Mouse (Mus musculus) limb, embryonic 13.5 days (tissue): ENCODE measurements around the gene Sppl3. TPM values are rescaled to one million over a fixed set of nuclear protein-coding genes. Genes with fewer than 3 reads are reported as not detected.

Experiments
- ATAC-seq: fragments of 200-750 bp; cut with Nextera tagmentation; 2 replicates; pipeline ENCODE4 v1.8.0; 2017; ENCODE audit warnings: low read depth, moderate number of reproducible peaks, moderate TSS enrichment; ENCODE audit not compliant: low FRiP score
- H3K27ac ChIP-seq: fragments of 300-500 bp; sonication (generic); 2 replicates; pipeline ENCODE4 v1.5.1; 2015; ENCODE audit warnings: inconsistent platforms, mild to moderate bottlenecking, moderate library complexity
- H3K27me3 ChIP-seq: fragments of 300-500 bp; sonication (generic); 2 replicates; pipeline ENCODE4 v1.6.1; 2015; ENCODE audit warnings: mild to moderate bottlenecking, inconsistent platforms
- H3K36me3 ChIP-seq: fragments of 300-500 bp; sonication (generic); 2 replicates; pipeline ENCODE4 v1.6.1; 2015; ENCODE audit warnings: inconsistent platforms, mild to moderate bottlenecking, moderate library complexity
- H3K4me1 ChIP-seq: fragments of 300-500 bp; sonication (generic); 2 replicates; pipeline ENCODE4 v1.6.1; 2015; ENCODE audit warnings: inconsistent platforms
- H3K4me2 ChIP-seq: fragments of 300-500 bp; sonication (generic); replicated peaks from 2 replicates; pipeline ENCODE4 v1.6.1; 2015; ENCODE audit warnings: inconsistent platforms, mild to moderate bottlenecking, moderate library complexity
- H3K4me3 ChIP-seq: fragments of 300-500 bp; sonication (generic); 2 replicates; pipeline ENCODE4 v1.5.1; 2015; ENCODE audit warnings: moderate library complexity, mild to moderate bottlenecking, inconsistent platforms
- H3K9ac ChIP-seq: fragments of 300-500 bp; sonication (generic); 2 replicates; pipeline ENCODE4 v1.6.1; 2015; ENCODE audit warnings: mild to moderate bottlenecking, inconsistent platforms
- H3K9me3 ChIP-seq: fragments of 300-500 bp; sonication (generic); 2 replicates; pipeline ENCODE4 v1.6.1; 2016; ENCODE audit warnings: inconsistent platforms
- WGBS: fragments of 180-500 bp; shearing (Covaris S2); methylation state at CpG from one replicate; pipeline ENCODE4 v1.1.7; 2015; 5-methylcytosine and 5-hydroxymethylcytosine counted together
- polyA plus RNA-seq: library from polyadenylated mRNA; unstranded; fragments of >200 nt; fragmentation: Nextera tagmentation; extraction: Ambion mirVana; gene quantifications from 2 replicates; pipeline ENCODE4 v1.2.1, GENCODE M21; 2015

Sppl3 gene
- polyA plus RNA-seq, 1 experiment from 2014 or later: 16.2 TPM

DNA sequence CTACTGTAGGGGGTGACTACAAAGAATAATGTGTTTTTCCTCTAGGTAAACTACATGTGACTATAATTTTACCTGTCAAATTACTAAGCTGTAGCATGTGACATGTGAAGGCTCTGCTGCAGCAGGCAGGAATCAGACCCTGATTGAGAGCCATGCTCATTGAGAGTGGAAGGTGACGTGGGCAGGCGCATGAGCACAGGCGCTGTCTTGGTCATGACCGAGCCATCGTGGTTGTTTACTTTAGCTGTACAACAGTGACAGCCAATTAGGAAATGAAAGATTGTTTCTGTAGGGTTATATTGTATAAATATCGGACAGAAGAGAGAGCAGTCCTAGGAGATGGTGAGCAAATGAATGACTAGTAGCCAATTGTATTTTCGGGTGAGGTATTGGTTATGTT, 11.1 kb downstream of the Sppl3 start:
- Histone ChIP-seq H3K4me3 (no peak overlapping the region), H3K9ac (no peak overlapping the region), H3K36me3 (peaks cover 6% of the 10 kb centered on the region; the same call in 1 of the 2 replicates), H3K27me3 (no peaks in the 10 kb centered on the region), H3K27ac (no peak overlapping the region), H3K4me2 (no peak overlapping the region), H3K4me1 (peaks cover 14% of the 10 kb centered on the region), H3K9me3 (no peaks in the 10 kb centered on the region)
- WGBS: 97% methylated on average over 7 of the region's 7 CpGs
- ATAC-seq: no peak

DNA sequence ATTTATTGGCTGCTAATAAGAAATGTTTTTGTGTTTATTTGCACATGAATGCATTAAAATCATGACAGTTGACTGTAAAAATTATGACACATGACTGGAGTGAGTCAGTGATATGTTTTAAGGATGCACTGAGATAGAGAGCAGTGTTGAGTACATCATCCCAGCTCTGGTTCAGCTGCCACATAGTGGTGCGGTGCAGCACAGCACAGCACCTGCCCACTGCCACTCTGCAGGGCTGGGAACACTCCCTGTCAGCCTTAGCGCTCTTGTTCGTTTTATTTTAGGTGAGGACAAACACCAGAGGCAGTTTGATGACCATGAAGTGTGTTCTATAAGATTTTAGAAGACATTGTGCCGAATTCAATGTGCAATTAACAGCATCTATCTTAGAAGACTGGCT, 15.2 kb downstream of the Sppl3 start:
- Histone ChIP-seq H3K4me2 (no peak overlapping the region), H3K27ac (no peak overlapping the region), H3K4me3 (no peak overlapping the region), H3K9ac (no peak overlapping the region), H3K27me3 (no peaks in the 10 kb centered on the region), H3K9me3 (no peaks in the 10 kb centered on the region), H3K36me3 (peaks cover 9% of the 10 kb centered on the region; the same call in 1 of the 2 replicates), H3K4me1 (peaks cover 7% of the 10 kb centered on the region; the same call in 1 of the 2 replicates)
- 90% methylated on average over 4 of the region's 4 CpGs for WGBS
- no peak for ATAC-seq

DNA sequence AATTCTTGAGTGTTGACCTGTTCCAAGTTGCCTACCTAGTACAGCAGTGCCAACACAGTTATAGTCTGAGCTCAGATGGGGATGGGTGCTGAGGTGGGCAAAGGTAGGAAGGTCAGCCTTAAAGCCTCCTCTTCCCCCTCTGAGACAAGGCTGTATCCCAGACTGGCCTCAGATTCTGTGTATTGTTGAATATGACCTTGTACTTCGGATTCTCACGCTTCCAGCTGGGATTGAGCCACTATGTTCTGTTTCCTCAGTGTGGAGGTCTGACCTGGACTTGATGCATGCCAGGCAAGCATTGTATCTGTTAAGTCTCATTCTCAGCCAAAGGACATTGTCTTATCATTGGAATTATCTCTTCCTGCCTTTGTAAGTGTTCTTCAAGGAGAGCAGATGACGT, 16.2 kb downstream of the Sppl3 start:
- H3K27me3 ChIP-seq: no peaks in the 10 kb centered on the region
- H3K4me3 ChIP-seq: no peak overlapping the region
- 88% methylated on average over 3 of the region's 3 CpGs for WGBS
- no peak for ATAC-seq
- no peak overlapping the region for H3K9ac ChIP-seq
- H3K4me2 ChIP-seq: no peak overlapping the region
- H3K36me3 ChIP-seq: 0 out of 2 replicates have a peak, but pooled peaks cover 3% of the 10 kb centered on the region
- peaks cover 7% of the 10 kb centered on the region; the same call in 1 of the 2 replicates for H3K4me1 ChIP-seq
- H3K27ac ChIP-seq: no peak overlapping the region
- no peaks in the 10 kb centered on the region for H3K9me3 ChIP-seq

DNA sequence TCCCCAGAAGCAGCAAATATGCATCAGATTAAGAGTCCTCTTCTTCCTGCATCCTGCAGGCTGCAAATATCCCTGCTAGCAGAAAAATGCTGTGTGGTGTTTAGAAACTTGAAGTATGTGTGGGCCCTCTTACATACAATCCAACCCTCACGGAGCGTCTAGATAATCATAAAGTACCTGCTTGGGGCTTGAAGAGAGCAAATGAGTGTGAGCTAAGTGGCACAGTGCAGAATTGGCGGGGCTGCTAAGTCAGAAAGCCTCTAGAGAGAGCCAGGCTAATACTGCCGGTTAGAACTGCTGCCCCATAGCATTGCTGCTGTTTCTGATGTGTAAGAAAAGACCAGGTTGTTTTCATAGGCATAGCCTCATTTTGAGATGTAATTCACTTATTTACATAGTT, 18.0 kb downstream of the Sppl3 start:
- H3K9me3 ChIP-seq: no peaks in the 10 kb centered on the region
- WGBS: 89% methylated on average over 4 of the region's 4 CpGs
- 0 out of 2 replicates have a peak, but pooled peaks cover 3% of the 10 kb centered on the region for H3K36me3 ChIP-seq
- no peak overlapping the region for H3K27ac ChIP-seq
- H3K27me3 ChIP-seq: no peaks in the 10 kb centered on the region
- peaks cover 15% of the 10 kb centered on the region for H3K4me1 ChIP-seq
- H3K9ac ChIP-seq: no peak overlapping the region
- ATAC-seq: no peak
- H3K4me3 ChIP-seq: no peak overlapping the region
- no peak overlapping the region for H3K4me2 ChIP-seq

DNA sequence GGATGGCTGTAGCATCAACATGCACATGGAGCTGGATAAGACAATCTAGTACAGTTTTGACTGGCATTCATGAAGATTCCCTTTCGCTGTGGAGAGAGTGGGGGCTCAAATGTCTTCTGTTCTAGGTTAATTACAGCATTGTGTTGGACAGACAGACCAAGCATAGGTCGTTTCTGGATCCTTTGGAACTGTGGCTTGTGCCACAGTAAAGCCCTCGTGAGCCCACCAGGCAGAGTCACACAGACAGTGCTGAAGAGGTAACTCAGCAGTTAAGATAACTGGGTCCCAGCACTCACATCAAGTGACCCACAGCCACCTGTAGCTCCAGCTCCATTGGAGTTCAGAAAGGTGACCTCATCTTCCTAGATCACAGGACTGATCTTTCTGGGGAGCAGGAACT, 18.6 kb downstream of the Sppl3 start:
- Histone ChIP-seq H3K36me3 (0 out of 2 replicates have a peak, but pooled peaks cover 3% of the 10 kb centered on the region), H3K9ac (no peak overlapping the region), H3K4me2 (no peak overlapping the region), H3K9me3 (no peaks in the 10 kb centered on the region), H3K4me1 (peaks cover 13% of the 10 kb centered on the region), H3K4me3 (no peak overlapping the region), H3K27me3 (no peaks in the 10 kb centered on the region), H3K27ac (no peak overlapping the region)
- ATAC-seq: no peak
- 84% methylated on average over 3 of the region's 3 CpGs for WGBS

DNA sequence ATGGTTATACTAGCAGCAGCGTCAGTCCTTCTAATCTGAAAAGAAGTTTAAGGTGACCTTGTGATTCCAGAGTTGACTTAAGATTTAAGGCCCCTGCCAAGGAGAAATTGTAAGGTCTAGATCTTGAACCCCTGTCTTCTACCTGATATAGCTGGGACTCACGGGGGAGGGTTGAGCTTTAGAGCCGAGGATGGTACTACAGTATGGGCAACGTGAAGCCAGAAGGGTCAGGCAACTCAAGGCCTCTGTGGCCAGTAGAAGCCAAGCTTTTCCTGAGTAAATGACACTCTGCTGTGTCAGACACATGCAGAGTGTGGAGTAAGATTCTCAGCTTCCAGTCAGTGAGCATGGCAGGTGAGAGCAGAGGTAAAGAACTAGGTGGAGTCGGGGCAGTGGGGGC, 20.6 kb downstream of the Sppl3 start:
- no peak for ATAC-seq
- Histone ChIP-seq H3K9me3 (no peaks in the 10 kb centered on the region), H3K27me3 (no peaks in the 10 kb centered on the region), H3K9ac (no peak overlapping the region), H3K4me2 (no peak overlapping the region), H3K4me1 (peaks cover 7% of the 10 kb centered on the region; the same call in 1 of the 2 replicates), H3K36me3 (0 out of 2 replicates have a peak, but pooled peaks cover 3% of the 10 kb centered on the region), H3K4me3 (no peak overlapping the region), H3K27ac (no peak overlapping the region)
- 83% methylated on average over 5 of the region's 5 CpGs for whole genome bisulfite sequencing

DNA sequence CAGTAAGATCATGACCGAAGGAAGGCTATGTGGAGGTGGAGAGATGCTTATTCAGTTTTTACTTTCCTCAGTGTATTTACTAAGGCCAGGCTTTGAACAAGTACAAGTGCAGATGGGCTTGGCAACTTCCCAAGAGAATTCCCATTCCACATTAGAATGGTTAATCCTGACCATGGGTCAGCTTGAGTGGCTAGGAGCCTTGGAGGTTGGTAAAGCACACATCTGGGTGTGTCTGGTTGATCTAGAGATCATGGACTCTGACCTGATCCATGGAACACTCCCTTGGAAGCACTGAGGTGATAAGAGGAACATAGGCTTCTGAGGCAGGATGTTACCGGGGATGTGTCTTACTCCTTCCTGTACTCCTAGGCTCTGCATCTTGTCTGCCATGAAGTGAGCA, 21.7 kb downstream of the Sppl3 start:
- Histone ChIP-seq H3K36me3 (0 out of 2 replicates have a peak, but pooled peaks cover 3% of the 10 kb centered on the region), H3K4me3 (no peak overlapping the region), H3K9me3 (no peaks in the 10 kb centered on the region), H3K9ac (no peak overlapping the region), H3K27me3 (no peaks in the 10 kb centered on the region), H3K27ac (no peak overlapping the region), H3K4me1 (peaks cover 7% of the 10 kb centered on the region; the same call in 1 of the 2 replicates), H3K4me2 (no peak overlapping the region)
- WGBS: 96% methylated on average over 2 of the region's 2 CpGs
- no peak for ATAC-seq

DNA sequence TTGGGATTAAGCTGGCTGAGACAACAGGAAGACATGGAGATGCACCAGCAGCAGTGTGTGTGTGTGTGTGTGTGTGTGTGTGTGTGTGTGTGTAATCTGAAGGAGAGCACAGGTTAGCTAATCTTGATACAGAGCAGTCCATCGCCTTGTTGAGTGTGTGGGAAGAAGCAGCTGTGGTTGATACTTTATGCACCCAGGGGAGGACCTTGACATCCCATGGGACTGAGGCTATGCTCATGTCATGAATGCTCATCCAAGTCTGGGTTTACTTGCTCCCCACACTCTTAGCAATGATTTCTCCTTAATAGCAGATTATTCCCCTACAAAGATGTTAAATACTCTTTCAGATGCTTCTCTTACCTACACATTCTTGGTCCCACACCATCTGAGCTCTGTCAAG, 24.3 kb downstream of the Sppl3 start:
- no peak overlapping the region for H3K4me2 ChIP-seq
- H3K9ac ChIP-seq: no peak overlapping the region
- H3K36me3 ChIP-seq: no peaks in the 10 kb centered on the region
- no peak overlapping the region for H3K27ac ChIP-seq
- ATAC-seq: no peak
- no peak overlapping the region for H3K4me3 ChIP-seq
- H3K27me3 ChIP-seq: no peaks in the 10 kb centered on the region
- 100% methylated on average over 1 of the region's 1 CpGs for WGBS
- no peaks in the 10 kb centered on the region for H3K9me3 ChIP-seq
- H3K4me1 ChIP-seq: peaks cover 11% of the 10 kb centered on the region; the same call in 1 of the 2 replicates

DNA sequence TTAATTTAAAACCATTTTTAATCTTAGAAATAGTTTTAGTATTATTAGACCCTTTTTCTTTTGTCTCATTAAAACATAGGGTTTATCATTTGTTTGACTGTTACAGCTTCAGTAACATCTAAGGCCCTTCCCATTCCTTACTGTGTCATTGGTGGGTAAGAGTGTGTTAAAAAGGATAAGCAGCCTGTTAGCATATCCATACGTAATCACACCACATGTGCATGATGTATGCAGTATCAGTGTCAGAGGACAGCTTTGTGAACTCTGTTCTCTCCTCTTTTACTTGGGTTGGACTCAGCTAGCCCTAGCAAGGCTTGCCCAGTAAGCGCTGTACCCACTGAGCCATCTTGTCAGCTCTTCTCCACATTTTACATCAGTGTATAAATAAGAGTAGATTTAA, 26.2 kb downstream of the Sppl3 start:
- no peak for ATAC-seq
- H3K36me3 ChIP-seq: no peaks in the 10 kb centered on the region
- 91% methylated on average over 2 of the region's 2 CpGs for WGBS
- H3K4me1 ChIP-seq: peaks cover 11% of the 10 kb centered on the region; the same call in 1 of the 2 replicates
- H3K9ac ChIP-seq: no peak overlapping the region
- H3K4me2 ChIP-seq: no peak overlapping the region
- H3K27me3 ChIP-seq: no peaks in the 10 kb centered on the region
- no peak overlapping the region for H3K27ac ChIP-seq
- H3K9me3 ChIP-seq: no peaks in the 10 kb centered on the region
- no peak overlapping the region for H3K4me3 ChIP-seq

DNA sequence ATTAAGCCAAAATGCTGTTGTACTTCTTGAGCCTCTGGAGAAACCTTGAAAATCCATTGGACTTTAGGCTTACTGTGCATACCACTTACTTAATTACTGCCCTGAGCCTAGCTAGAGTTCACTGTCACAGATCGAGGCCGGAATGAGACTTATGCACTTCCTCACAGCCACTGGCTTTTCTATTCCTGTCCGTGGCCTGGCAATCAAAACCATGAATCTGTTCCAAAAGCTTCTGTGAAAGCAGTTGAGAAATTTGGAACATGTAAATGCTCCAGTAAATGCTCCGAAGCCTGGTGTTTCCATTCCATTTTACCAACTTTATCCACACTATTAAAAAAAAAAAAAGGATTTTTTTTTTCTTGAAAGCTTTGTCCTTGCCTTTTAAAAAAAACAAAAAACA, 29.8 kb downstream of the Sppl3 start:
- H3K4me1 ChIP-seq: 0 out of 2 replicates have a peak, but pooled peaks cover 3% of the 10 kb centered on the region
- H3K9ac ChIP-seq: no peak overlapping the region
- H3K27me3 ChIP-seq: no peaks in the 10 kb centered on the region
- no peak for ATAC-seq
- H3K4me3 ChIP-seq: no peak overlapping the region
- no peak overlapping the region for H3K27ac ChIP-seq
- no peaks in the 10 kb centered on the region for H3K9me3 ChIP-seq
- no peak overlapping the region for H3K4me2 ChIP-seq
- H3K36me3 ChIP-seq: peaks cover 10% of the 10 kb centered on the region; the same call in 1 of the 2 replicates
- WGBS: 64% methylated on average over 4 of the region's 4 CpGs

DNA sequence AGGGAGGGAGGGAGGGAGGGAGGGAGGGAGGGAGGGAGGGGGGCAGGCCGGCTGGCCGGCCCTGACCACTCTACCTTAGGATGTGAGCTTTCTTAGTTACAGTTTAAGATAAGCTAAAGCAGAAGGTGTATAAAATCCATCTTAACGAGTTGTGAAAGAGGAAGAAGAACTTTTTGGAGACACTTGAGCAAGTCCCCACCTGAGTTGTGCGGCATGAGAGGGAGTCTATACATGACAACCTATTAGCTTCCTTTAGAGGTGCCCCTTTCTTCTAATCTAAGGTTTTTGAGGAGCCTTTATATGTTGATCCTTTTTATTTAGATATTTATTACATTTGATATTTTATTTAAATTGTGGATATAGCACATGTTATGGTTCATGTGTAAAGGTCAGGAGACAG, 32.7 kb downstream of the Sppl3 start:
- H3K9me3 ChIP-seq: no peaks in the 10 kb centered on the region
- ATAC-seq: no peak
- H3K36me3 ChIP-seq: peaks cover 10% of the 10 kb centered on the region; the same call in 1 of the 2 replicates
- no peak overlapping the region for H3K9ac ChIP-seq
- H3K4me3 ChIP-seq: no peak overlapping the region
- no peak overlapping the region for H3K27ac ChIP-seq
- no peaks in the 10 kb centered on the region for H3K4me1 ChIP-seq
- 90% methylated on average over 4 of the region's 4 CpGs for WGBS
- H3K4me2 ChIP-seq: no peak overlapping the region
- no peaks in the 10 kb centered on the region for H3K27me3 ChIP-seq

DNA sequence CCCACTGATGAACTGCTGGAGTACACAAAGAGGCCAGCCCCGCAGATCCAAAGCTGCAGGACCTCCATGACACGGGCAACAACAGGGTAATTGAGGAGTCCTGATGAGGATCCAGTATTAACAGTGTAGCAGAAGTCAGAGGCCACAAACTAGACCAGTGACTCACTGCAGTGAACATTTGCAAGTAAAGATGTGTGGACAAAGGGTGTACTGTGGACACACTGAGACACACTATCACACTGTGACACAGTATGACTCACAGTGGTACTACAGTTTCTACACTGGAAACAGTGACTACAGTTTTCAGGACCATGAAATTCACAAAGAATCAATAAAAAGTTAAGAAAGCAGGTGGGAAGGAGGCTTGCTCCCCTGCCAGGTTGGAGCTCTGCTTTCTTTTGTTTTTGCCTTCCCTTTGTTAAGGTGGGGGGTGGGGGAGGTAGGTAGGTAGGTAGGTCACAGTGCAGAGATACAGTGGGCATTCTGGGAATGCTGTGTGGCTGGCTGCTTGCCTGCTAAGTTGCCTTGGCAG, 34.3 kb downstream of the Sppl3 start:
- WGBS: 87% methylated on average over 2 of the region's 2 CpGs
- H3K36me3 ChIP-seq: peaks cover 10% of the 10 kb centered on the region; the same call in 1 of the 2 replicates
- no peaks in the 10 kb centered on the region for H3K4me1 ChIP-seq
- no peak for ATAC-seq
- no peak overlapping the region for H3K4me2 ChIP-seq
- H3K9me3 ChIP-seq: no peaks in the 10 kb centered on the region
- H3K4me3 ChIP-seq: no peak overlapping the region
- H3K27me3 ChIP-seq: no peaks in the 10 kb centered on the region
- no peak overlapping the region for H3K27ac ChIP-seq
- no peak overlapping the region for H3K9ac ChIP-seq

DNA sequence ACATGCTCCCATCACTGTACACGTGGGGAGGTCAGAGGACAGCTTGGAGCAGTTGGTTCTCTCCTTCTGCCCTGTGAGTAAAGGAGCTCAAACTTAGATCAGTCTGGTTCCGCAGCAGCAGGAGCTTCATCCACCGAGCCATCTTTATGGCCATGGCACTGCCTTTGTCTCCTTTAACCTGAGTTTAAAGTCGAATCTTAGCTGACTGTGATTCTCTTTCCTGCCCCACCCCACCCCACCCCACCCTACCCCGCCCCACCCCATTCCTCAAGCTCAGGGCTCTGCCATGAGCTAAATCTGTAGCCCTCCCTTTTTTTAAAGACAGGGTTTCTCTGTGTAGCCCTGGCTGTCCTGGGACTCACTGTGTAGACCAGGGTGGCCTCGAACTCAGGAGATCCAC, 38.8 kb downstream of the Sppl3 start:
- no peak overlapping the region for H3K27ac ChIP-seq
- no peaks in the 10 kb centered on the region for H3K9me3 ChIP-seq
- ATAC-seq: no peak
- H3K9ac ChIP-seq: no peak overlapping the region
- H3K4me1 ChIP-seq: peaks cover 28% of the 10 kb centered on the region
- no peaks in the 10 kb centered on the region for H3K27me3 ChIP-seq
- H3K4me3 ChIP-seq: no peak overlapping the region
- 84% methylated on average over 6 of the region's 6 CpGs for WGBS
- H3K4me2 ChIP-seq: no peak overlapping the region
- peaks cover 7% of the 10 kb centered on the region; the same call in 1 of the 2 replicates for H3K36me3 ChIP-seq
